Mouse (Mus musculus): ENCODE data around the gene Cnpy2.
"Not testable (repeated sequence)": the region's sequence is repeated elsewhere in the genome, so short reads cannot be mapped to it uniquely, and the experiment has no call there.

Cnpy2 gene

DNA sequence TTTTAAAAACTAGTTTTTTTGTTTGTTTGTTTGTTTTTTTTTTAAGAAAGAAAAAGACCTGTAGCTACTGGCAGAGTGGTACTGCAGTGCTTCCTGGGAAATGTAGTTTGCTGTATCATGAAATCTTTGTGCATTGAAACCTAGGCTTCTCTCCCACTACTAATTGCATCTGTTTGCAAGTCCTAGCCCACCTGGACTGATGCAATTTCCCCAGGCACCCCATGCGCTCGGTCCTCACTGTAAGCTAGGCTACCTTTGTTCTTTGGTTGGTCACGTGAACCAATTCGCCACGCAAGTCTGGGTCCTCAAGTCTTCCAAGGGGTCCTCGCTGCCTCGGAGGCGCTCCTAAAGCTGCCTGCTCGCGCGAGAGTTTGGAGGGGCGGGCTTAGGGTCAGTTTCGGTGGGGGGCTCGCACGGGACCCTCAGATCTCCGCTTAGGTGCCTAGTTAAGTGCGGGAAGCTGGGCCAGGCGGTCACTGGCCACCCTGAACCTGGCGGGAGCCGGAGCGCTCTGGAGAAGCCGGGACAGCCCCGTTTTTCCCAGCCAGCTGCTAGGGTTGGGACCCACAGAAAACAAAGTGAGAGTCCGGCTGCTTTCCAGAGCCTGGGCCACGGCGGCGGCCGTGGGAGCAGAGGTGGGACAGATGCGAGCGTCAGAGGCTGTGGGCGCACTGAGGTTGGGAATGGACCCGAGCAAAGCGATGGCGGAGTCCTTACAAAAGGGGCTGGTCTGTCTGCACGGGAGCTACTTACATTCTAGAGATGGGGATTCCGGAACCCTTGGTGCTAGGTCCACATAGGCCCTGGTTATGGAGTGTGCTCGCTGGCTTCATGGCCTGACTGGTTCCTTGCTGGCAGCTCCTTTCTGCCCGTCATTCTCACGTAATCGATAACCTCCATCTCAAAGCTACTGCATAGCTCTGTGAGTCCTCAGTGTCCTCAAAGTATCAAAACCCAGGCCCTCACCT, at the start of gene Cnpy2:
Gene Cnpy2, plus strand, starts transcription at position 319 of the 968 bp plus-strand sequence.
- DNase-seq = peak; percentile 84 to 86

DNA sequence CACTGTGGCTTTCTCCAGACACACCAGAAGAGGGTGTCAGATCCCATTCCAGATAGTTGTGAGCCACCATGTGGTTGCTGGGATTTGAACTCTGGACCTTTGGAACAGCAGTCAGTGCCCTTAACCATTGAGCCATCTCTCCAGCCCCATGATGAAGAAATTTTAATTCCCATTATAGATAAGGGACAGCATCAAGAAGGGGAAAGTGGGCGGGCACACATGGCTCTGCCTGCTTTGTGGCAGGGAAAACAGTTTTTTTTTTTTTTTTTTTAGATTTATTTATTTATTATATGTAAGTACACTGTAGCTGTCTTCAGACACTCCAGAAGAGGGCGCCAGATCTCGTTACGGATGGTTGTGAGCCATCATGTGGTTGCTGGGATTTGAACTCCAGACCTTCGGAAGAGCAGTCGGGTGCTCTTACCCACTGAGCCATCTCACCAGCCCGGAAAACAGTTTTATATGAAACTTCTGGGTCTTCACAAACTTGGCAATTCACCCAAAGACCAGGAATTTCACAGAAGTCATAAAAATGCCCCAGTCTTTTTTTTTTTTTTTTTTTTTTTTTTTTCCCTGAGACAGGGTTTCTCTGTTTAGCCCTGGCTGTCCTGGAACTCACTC, 49.3 kb upstream of the Cnpy2 start:
- not testable (repeated sequence) for DNase-seq

GRCm38 (mm10) chr10:128275374-128275773, 46.9 kb upstream of the Cnpy2 start:
- not testable (repeated sequence) for DNase-seq

DNA sequence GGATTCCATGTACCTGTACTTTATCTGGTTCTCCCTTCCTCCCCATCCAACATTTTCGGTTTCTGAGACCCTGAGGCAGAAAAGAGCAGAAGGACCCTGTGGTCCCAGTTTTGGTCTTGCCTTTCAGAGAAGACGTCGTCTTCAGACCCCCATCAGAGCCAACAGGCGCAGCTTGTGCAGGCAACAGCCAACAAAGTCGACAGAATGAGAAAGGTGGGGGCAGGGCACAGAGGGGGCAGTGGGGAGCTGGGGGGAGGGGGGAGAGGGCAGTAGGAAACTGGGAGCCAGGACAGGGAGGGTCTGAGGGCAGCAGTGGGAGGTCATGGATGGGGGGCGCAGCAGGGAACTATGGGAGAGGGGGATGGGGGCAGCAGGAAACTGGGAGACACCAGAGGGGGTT, 44.1 kb upstream of the Cnpy2 start:
- DNase-seq = no peak

- DNase-seq = peak; percentile 34 to 60
Observed at GRCm38 (mm10) chr10:128280943-128281342, 41.3 kb upstream of the Cnpy2 start.

DNA sequence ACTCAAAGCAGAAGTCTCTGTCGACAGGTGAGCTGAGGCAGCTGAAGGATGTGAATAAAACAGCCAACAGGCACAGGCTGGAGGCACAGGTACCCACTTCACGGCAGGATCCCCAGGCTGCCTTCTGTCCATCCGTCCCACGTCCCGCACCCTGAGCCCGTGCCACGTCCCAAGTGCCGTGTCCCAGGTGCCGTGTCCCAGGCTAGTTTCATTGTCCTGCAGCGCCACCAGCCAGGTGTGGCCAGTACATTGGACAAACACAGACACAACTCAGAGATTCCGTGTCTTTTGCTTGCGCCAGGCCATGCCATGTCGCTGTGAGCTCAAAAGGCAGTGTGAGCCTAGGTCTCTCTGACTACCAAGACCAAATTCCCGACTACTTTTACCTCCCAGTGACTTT, 40.6 kb upstream of the Cnpy2 start:
- no peak for DNase-seq

GRCm38 (mm10) chr10:128282886-128283450, 39.3 kb upstream of the Cnpy2 start:
- peak in 1 of 2 experiments; percentile 34 for DNase-seq

- peak in 1 of 2 experiments; percentile 70 for DNase-seq
Observed at GRCm38 (mm10) chr10:128283604-128284579, 38.4 kb upstream of the Cnpy2 start.

GRCm38 (mm10) chr10:128290594-128290993, 31.7 kb upstream of the Cnpy2 start:
- not testable (repeated sequence) for DNase-seq

DNA sequence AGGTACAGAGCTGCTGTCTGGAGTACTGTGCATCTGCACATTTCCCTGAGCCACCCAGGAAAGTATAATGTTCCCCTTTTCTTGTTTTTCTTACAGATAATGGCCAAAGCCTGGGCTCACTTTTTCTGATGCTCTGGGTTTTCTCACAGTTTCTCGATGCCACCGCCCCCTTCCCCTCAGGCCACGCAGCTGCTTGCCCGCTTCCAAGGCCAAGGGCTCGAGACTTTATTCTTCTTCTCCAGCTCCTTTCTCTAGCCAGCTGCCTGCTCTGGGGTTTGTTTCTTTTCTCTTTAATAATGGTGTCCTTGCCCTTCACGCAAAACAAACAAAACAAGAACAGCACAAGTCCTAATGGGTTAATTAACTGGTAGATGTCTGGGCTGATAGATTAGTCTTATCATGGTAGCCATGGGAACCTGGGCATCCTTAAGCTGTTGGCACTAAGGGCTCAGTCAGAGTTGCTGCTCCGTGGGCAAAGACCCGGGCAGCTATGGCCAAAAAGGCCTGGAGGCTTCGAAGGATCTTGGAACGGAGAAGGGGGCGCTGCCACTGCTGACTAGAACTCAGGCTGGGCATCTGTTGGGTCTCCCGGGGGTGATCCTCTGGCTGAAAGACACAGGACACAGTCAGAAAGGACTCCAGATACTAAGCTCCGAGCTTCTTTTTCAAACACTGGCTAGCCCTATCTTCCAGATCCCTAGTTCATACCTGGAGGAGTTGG, 25.7 kb upstream of the Cnpy2 start:
- no peak for DNase-seq

- no peak for DNase-seq
Observed at GRCm38 (mm10) chr10:128297221-128297620, 25.0 kb upstream of the Cnpy2 start.

- DNase-seq = no peak
Observed at GRCm38 (mm10) chr10:128297622-128298021, 24.6 kb upstream of the Cnpy2 start.

- no peak for DNase-seq
Observed at GRCm38 (mm10) chr10:128298243-128298642, 24.0 kb upstream of the Cnpy2 start.

GRCm38 (mm10) chr10:128298702-128299171, 23.5 kb upstream of the Cnpy2 start, which contains the start of gene Il23a:
Gene Il23a, minus strand, starts transcription at chr10:128298752.
- DNase-seq = no peak

GRCm38 (mm10) chr10:128302357-128302756, 19.9 kb upstream of the Cnpy2 start:
- no peak for DNase-seq

- no peak for DNase-seq
Observed at GRCm38 (mm10) chr10:128302785-128303125, 19.5 kb upstream of the Cnpy2 start.

DNA sequence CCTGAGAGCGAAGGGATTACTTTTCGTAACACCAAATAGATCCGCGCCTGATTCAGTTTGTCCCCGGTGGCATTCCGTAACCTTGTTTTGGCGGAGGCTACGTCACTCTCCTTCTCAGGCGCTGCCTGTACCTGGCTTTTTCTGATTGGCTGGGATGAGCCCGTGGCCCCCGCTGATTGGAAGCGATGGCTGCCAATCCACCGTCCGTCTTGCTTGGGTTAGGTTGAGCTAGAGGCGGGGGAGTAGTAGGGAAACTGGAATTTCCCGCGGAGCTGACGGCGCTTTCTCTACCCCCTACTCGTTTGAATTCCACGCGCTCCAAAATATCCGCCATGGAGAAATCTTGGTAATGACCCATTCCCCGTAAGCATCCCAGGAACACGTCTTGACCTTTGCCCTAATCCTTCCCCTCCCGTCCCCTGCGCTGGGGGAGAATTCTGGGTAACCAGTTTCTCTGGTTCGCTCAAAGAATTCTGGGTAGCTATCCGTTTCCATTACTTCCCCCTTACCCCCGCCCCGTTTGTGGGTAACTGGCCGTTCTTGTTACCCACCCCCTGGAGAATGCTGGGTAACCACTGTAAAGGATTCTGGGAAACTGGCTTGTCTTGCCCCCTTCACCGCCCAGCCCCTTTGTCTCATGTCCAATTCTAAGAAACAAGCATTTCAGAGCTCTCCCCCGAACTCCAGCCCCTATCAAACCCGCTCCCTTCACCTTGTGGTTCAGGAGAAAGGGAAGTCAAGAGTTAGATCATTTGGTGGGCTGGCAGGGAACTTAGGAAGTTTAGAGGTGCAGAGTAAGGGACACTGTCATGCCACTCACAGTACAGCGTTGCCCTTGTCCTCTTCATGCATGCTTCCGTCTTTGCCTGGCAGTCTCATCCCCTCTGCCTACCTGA, 18.9 kb upstream of the Cnpy2 start, which contains the start of gene Pan2:
Gene Pan2, plus strand, starts transcription at position 210 of the 896 bp plus-strand sequence.
- DNase-seq = peak; percentile 100

DNA sequence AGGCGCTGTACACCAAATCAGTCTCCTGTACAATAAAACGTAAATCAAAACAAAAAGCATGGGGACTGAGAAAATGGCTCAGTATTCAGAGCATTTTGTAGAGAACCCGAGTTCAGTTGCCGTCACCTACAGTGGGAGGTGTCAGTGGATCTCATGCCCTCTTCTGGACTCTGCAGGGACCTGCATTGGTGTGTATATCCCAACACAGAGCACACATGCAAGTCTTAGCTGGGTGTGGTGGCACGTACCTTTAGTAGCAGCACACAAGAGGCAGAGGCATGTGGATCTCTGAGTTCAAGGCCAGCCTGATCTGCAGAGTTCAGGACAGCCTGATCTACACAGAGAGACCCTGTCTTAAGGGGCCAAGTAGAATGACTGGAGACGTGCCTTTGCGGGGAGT, 12.6 kb upstream of the Cnpy2 start:
- DNase-seq = no peak

DNA sequence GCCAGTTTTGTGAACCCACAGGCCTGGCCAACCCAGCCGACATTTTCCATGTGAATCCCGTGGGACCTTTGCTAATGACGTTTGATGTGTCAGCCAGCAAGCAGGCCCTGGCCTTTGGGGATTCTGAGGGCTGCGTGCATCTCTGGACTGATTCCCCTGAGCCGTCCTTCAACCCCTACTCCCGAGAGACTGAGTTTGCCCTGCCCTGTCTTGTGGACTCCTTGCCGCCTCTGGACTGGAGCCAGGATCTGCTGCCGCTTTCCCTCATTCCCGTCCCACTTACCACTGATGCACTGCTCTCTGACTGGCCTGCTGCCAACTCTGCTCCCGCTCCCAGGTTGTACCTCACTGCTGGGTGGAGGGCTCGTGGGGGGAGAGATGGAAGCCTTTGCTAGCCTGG, 12.1 kb upstream of the Cnpy2 start:
- DNase-seq = peak; percentile 23 to 38

GRCm38 (mm10) chr10:128310902-128311301, 11.4 kb upstream of the Cnpy2 start:
- no peak for DNase-seq

All from kidney, adult 8-10 months (tissue).